Mouse (Mus musculus) kidney, embryonic 14.5 days (tissue): ENCODE results near the gene Serpina3b. TPM values are rescaled to one million over a fixed set of nuclear protein-coding genes. Genes with fewer than 3 reads are reported as not detected.

Experiments used
- ATAC-seq: fragments of 200-750 bp; cut with Nextera tagmentation; 2 replicates; pipeline ENCODE4 v1.8.0; 2017; ENCODE audit warnings: moderate number of reproducible peaks, mild to moderate bottlenecking, moderate TSS enrichment, moderate library complexity; ENCODE audit not compliant: low FRiP score, low TSS enrichment
- H3K27ac ChIP-seq: fragments of 300-500 bp; sonication (generic); 2 replicates; pipeline ENCODE4 v1.5.1; 2014; ENCODE audit warnings: low read depth, mild to moderate bottlenecking, low read length, moderate library complexity, mixed read lengths
- H3K27me3 ChIP-seq: fragments of 300-500 bp; sonication (generic); 2 replicates; pipeline ENCODE4 v1.6.1; 2014; ENCODE audit warnings: mild to moderate bottlenecking, low read length; ENCODE audit not compliant: control insufficient read depth, insufficient read depth
- H3K36me3 ChIP-seq: fragments of 300-500 bp; sonication (generic); 2 replicates; pipeline ENCODE4 v1.6.1; 2014; ENCODE audit warnings: low read length, mixed read lengths; ENCODE audit not compliant: control insufficient read depth, insufficient read depth
- H3K4me1 ChIP-seq: fragments of 300-500 bp; sonication (generic); 2 replicates; pipeline ENCODE4 v1.6.1; 2014; ENCODE audit warnings: low read length, mixed read lengths; ENCODE audit not compliant: control insufficient read depth, insufficient read depth
- H3K4me2 ChIP-seq: fragments of 300-500 bp; sonication (generic); replicated peaks from 2 replicates; pipeline ENCODE4 v1.6.1; 2014; ENCODE audit warnings: low read depth, mild to moderate bottlenecking, low read length
- H3K4me3 ChIP-seq: fragments of 300-500 bp; sonication (generic); 2 replicates; pipeline ENCODE4 v1.5.1; 2014; ENCODE audit warnings: mild to moderate bottlenecking, low read length
- H3K9ac ChIP-seq: fragments of 300-500 bp; sonication (generic); 2 replicates; pipeline ENCODE4 v1.6.1; 2014; ENCODE audit warnings: low read depth, mild to moderate bottlenecking, low read length, moderate library complexity
- H3K9me3 ChIP-seq: fragments of 300-500 bp; sonication (generic); 2 replicates; pipeline ENCODE4 v1.6.1; 2016; ENCODE audit warnings: low read length; ENCODE audit not compliant: control insufficient read depth
- WGBS: fragments of 180-500 bp; shearing (Covaris S2); extraction: QIAGEN DNeasy Blood & Tissue Kit; methylation state at CpG from one replicate; pipeline ENCODE4 v1.1.7; 2014; 5-methylcytosine and 5-hydroxymethylcytosine counted together
- polyA plus RNA-seq: library from polyadenylated mRNA; unstranded; fragments of >200 nt; fragmentation: Nextera tagmentation; extraction: Ambion mirVana; gene quantifications from 2 replicates; pipeline ENCODE4 v1.2.1, GENCODE M21; 2014

Serpina3b gene
- polyA plus RNA-seq, 1 experiment from 2014 or later = not detected

GRCm38 (mm10) chr12:104123097-104123496 lies 4.7 kb upstream of the Serpina3b start:
- Histone ChIP-seq H3K27ac (no peak overlapping the region), H3K9me3 (no peaks in the 10 kb centered on the region), H3K9ac (no peak overlapping the region), H3K27me3 (no peaks in the 10 kb centered on the region), H3K4me2 (no peak overlapping the region), H3K36me3 (no peaks in the 10 kb centered on the region), H3K4me3 (no peak overlapping the region), H3K4me1 (no peaks in the 10 kb centered on the region)
- no peak for ATAC-seq
- WGBS = 87% methylated on average over 1 of the region's 1 CpGs

GRCm38 (mm10) chr12:104123996-104124395 lies 3.8 kb upstream of the Serpina3b start:
- no peak for ATAC-seq
- WGBS = 93% methylated on average over 2 of the region's 2 CpGs
- Histone ChIP-seq H3K4me3 (no peak overlapping the region), H3K36me3 (no peaks in the 10 kb centered on the region), H3K9me3 (no peaks in the 10 kb centered on the region), H3K4me1 (no peaks in the 10 kb centered on the region), H3K4me2 (no peak overlapping the region), H3K27me3 (no peaks in the 10 kb centered on the region), H3K27ac (no peak overlapping the region), H3K9ac (no peak overlapping the region)

DNA sequence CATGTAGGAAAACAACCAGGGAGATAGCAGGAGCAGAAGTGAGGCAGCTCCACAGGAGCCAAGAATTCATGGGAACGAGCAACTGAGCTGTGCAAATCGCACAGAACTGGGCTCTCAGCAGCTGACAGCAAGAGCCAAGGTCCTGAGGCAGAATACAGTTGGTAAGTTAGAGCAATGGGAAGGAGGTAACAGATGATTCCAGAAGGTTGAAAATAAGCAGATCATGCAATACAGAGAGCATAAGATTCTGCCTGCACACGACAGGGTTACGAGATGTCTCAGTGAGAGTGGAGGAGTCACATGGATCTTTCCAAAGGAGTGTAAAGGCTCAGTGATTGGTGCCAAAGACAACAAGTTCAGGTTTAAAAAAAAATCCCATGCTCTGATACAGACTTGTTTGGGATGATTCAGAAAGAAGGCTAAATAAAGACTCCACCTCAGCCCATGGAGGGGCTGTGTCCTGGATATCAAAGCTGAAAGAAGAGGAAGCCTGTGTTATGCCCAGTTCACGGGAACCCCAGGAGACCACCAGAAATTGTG lies 2.7 kb upstream of the Serpina3b start:
- Histone ChIP-seq H3K36me3 (no peaks in the 10 kb centered on the region), H3K9me3 (no peaks in the 10 kb centered on the region), H3K9ac (no peak overlapping the region), H3K27me3 (no peaks in the 10 kb centered on the region), H3K4me3 (no peak overlapping the region), H3K4me2 (no peak overlapping the region), H3K4me1 (no peaks in the 10 kb centered on the region), H3K27ac (no peak overlapping the region)
- WGBS = 79% methylated on average over 5 of the region's 5 CpGs
- no peak for ATAC-seq

DNA sequence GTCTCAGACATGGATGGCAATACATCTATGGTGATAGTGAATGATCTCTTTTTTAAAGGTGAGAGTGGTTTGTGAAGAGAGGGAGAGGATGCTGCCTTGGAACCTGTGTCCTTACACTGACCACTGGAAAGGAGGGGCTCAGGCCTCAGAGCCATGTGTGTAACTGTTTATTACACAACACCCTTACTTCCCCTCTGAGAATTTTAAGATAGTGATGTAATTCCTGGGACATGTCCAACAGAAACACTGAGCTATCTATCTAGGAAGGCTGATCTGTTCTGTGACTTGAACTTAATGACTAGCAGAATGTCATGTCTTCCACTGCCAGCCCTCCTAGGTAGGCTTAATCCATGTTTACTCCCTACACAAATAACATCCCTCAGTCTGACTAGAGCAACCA lies 3.2 kb downstream of the Serpina3b start:
- H3K4me1 ChIP-seq = no peaks in the 10 kb centered on the region
- H3K4me2 ChIP-seq = no peak overlapping the region
- no peaks in the 10 kb centered on the region for H3K27me3 ChIP-seq
- H3K4me3 ChIP-seq = no peak overlapping the region
- no peaks in the 10 kb centered on the region for H3K9me3 ChIP-seq
- no peak overlapping the region for H3K27ac ChIP-seq
- no peaks in the 10 kb centered on the region for H3K36me3 ChIP-seq
- no peak for ATAC-seq
- no peak overlapping the region for H3K9ac ChIP-seq

- Histone ChIP-seq H3K36me3 (no peaks in the 10 kb centered on the region), H3K4me2 (no peak overlapping the region), H3K4me3 (no peak overlapping the region), H3K27me3 (no peaks in the 10 kb centered on the region), H3K4me1 (no peaks in the 10 kb centered on the region), H3K9ac (no peak overlapping the region), H3K9me3 (no peaks in the 10 kb centered on the region), H3K27ac (no peak overlapping the region)
- no peak for ATAC-seq
- WGBS = 94% methylated on average over 2 of the region's 2 CpGs
These were observed 10.4 kb downstream of the Serpina3b start for GRCm38 (mm10) chr12:104138216-104138615.

GRCm38 (mm10) chr12:104140543-104141103 lies 12.8 kb downstream of the Serpina3b start:
- Histone ChIP-seq H3K4me3 (no peak overlapping the region), H3K36me3 (no peaks in the 10 kb centered on the region), H3K4me2 (no peak overlapping the region), H3K27ac (no peak overlapping the region), H3K9me3 (no peaks in the 10 kb centered on the region), H3K9ac (no peak overlapping the region), H3K4me1 (no peaks in the 10 kb centered on the region), H3K27me3 (no peaks in the 10 kb centered on the region)
- no peak for ATAC-seq
- 96% methylated on average over 4 of the region's 4 CpGs for WGBS

DNA sequence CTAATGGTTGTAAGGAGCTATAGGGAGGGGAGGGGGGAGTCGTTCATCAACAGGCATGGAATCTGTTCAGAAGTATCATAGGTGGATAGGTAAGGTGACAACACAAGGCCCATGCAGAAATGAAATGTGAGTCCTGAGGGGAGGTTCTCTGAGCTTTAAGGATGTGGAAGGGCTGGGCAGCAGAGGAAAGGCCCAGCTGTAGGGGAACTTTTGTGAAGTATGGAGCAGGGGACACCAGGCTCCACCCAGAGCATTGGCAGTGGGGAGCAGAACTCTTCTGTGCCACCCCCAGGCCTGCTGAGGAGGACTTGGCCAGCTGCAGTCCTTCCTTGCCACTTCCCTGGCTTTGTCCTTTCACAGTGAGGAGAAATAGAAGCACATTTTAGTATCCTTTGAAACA lies 13.7 kb downstream of the Serpina3b start:
- WGBS = 84% methylated on average over 1 of the region's 1 CpGs
- Histone ChIP-seq H3K4me1 (no peaks in the 10 kb centered on the region), H3K36me3 (no peaks in the 10 kb centered on the region), H3K4me3 (no peak overlapping the region), H3K9me3 (no peaks in the 10 kb centered on the region), H3K9ac (no peak overlapping the region), H3K27ac (no peak overlapping the region), H3K4me2 (no peak overlapping the region), H3K27me3 (no peaks in the 10 kb centered on the region)
- ATAC-seq = no peak

DNA sequence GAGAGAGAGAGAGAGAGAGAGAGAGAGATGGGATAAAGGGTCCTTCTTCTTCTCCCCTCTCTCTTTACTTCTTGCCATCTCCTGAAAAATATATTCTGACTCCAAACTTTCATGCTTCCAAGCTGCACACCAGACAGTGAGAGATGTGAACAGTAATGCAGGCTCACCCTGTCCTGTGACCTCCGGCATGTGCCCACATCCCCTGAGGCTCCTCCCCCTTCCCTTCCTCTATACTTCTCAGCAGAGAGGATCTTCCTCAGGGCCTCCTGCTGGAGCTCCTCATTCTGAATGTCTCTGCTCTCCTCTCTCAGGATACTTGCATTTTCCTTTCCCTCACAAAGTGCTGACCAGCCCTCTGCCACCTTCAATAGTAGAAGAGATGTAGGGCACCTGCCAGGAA lies 14.6 kb downstream of the Serpina3b start:
- Histone ChIP-seq H3K9me3 (no peaks in the 10 kb centered on the region), H3K27ac (no peak overlapping the region), H3K4me3 (no peak overlapping the region), H3K27me3 (no peaks in the 10 kb centered on the region), H3K4me2 (no peak overlapping the region), H3K36me3 (no peaks in the 10 kb centered on the region), H3K9ac (no peak overlapping the region), H3K4me1 (no peaks in the 10 kb centered on the region)
- ATAC-seq = no peak
- 50% methylated on average over 1 of the region's 1 CpGs for WGBS

- Histone ChIP-seq H3K9me3 (no peaks in the 10 kb centered on the region), H3K9ac (no peak overlapping the region), H3K4me1 (no peaks in the 10 kb centered on the region), H3K27ac (no peak overlapping the region), H3K4me3 (no peak overlapping the region), H3K36me3 (no peaks in the 10 kb centered on the region), H3K4me2 (no peak overlapping the region), H3K27me3 (no peaks in the 10 kb centered on the region)
- 75% methylated on average over 1 of the region's 1 CpGs for WGBS
- no peak for ATAC-seq
These were observed 15.5 kb downstream of the Serpina3b start for GRCm38 (mm10) chr12:104143286-104143685.
